Mouse (Mus musculus): ENCODE data around the gene Sparcl1.

- no peak for TF ChIP-seq TAL1 (IDR thresholded peaks at IDR 0.05; ENCODE audit: low read length)
- no peak for TF ChIP-seq GATA1 (IDR thresholded peaks at IDR 0.05; ENCODE audit: low read length)
Observed at GRCm38 (mm10) chr5:104058021-104058420, 55.5 kb downstream of the Sparcl1 start.

Data from erythroblast, embryonic 14.5 days (primary cell).